Mouse (Mus musculus) gastrocnemius, postnatal 25 days (tissue): ENCODE results near the gene Slc26a8. TPM values are rescaled to one million over a fixed set of nuclear protein-coding genes. Genes with fewer than 3 reads are reported as not detected.
"Not testable (repeated sequence)": the region's sequence is repeated elsewhere in the genome, so short reads cannot be mapped to it uniquely, and the experiment has no call there.

Source experiments
- DNase-seq: peaks from one replicate; pipeline ENCODE4 v3.0.0; 2022
- long read RNA-seq, 2 experiments: library from polyadenylated mRNA; stranded (forward); transcript quantifications; one replicate each; pipeline ENCODE4 v2.0.0; 2021
- total RNA-seq, 2 experiments: library from RNA; stranded (reverse); gene quantifications; 1 replicate in 1 of 2; 2 replicates in 1 of 2; pipeline ENCODE4 v1.2.3; 2021

The Slc26a8 gene
- total RNA-seq = under 1 TPM in 1 of 2 experiments, not detected in 1; 0.27 TPM
- long read RNA-seq, experiment 1 = 0 reads
- long read RNA-seq, experiment 2, partial matches to known transcripts = 0 of 1 reads
- long read RNA-seq, experiment 2, other reads (novel, unspliced or antisense) = 1 of 1 reads

- no peak for DNase-seq
Measured at GRCm38 (mm10) chr17:28689586-28690283, at the start of gene Slc26a8. Slc26a8 (minus strand) TSS chr17:28690233.

- no peak for DNase-seq
Measured at GRCm38 (mm10) chr17:28739244-28739643, 49.2 kb upstream of the Slc26a8 start.

GRCm38 (mm10) chr17:28737973-28738372 lies 47.9 kb upstream of the Slc26a8 start:
- no peak for DNase-seq

- no peak for DNase-seq
Measured at GRCm38 (mm10) chr17:28736486-28736885, 46.5 kb upstream of the Slc26a8 start.

- DNase-seq = no peak
Measured at GRCm38 (mm10) chr17:28735317-28736105, 45.5 kb upstream of the Slc26a8 start.

- DNase-seq = not testable (repeated sequence)
Measured at GRCm38 (mm10) chr17:28727511-28727910, 37.5 kb upstream of the Slc26a8 start.

GRCm38 (mm10) chr17:28725783-28726182 lies 35.8 kb upstream of the Slc26a8 start, which contains the start of gene AC170998.1:
AC170998.1 (plus strand) TSS chr17:28726083.
- no peak for DNase-seq

GRCm38 (mm10) chr17:28717535-28717934 lies 27.5 kb upstream of the Slc26a8 start:
- no peak for DNase-seq

- DNase-seq = no peak
Measured at GRCm38 (mm10) chr17:28715832-28716548, 26.0 kb upstream of the Slc26a8 start.

- no peak for DNase-seq
Measured at GRCm38 (mm10) chr17:28714006-28714405, 24.0 kb upstream of the Slc26a8 start.

- no peak for DNase-seq
Measured at GRCm38 (mm10) chr17:28712305-28712704, 22.3 kb upstream of the Slc26a8 start.

GRCm38 (mm10) chr17:28711237-28711636 lies 21.2 kb upstream of the Slc26a8 start:
- no peak for DNase-seq

- DNase-seq = no peak
Measured at GRCm38 (mm10) chr17:28710291-28710688, 20.3 kb upstream of the Slc26a8 start.

- no peak for DNase-seq
Measured at GRCm38 (mm10) chr17:28709552-28710290, 19.7 kb upstream of the Slc26a8 start.

- DNase-seq = no peak
Measured at GRCm38 (mm10) chr17:28708989-28709388, 19.0 kb upstream of the Slc26a8 start.

GRCm38 (mm10) chr17:28707816-28708215 lies 17.8 kb upstream of the Slc26a8 start:
- no peak for DNase-seq

GRCm38 (mm10) chr17:28707136-28707627 lies 17.1 kb upstream of the Slc26a8 start:
- no peak for DNase-seq

- DNase-seq = peak; percentile 34
Measured at GRCm38 (mm10) chr17:28706697-28707096, 16.7 kb upstream of the Slc26a8 start.

GRCm38 (mm10) chr17:28702646-28703045 lies 12.6 kb upstream of the Slc26a8 start:
- no peak for DNase-seq

- no peak for DNase-seq
Measured at GRCm38 (mm10) chr17:28701737-28702136, 11.7 kb upstream of the Slc26a8 start.

GRCm38 (mm10) chr17:28701171-28701570 lies 11.1 kb upstream of the Slc26a8 start:
- no peak for DNase-seq

- DNase-seq = no peak
Measured at GRCm38 (mm10) chr17:28699789-28700188, 9.8 kb upstream of the Slc26a8 start.
